Mouse (Mus musculus): ENCODE measurements around the gene Mgea5. TPM values are rescaled to one million over a fixed set of nuclear protein-coding genes. Genes with fewer than 3 reads are reported as not detected.

Mgea5 gene
- total and polyA plus RNA-seq, 3 experiments = 54.4 to 67.0 TPM; not detected in 1

GRCm38 (mm10) chr19:45751881-45752280, 31.8 kb downstream of the Mgea5 start:
- H3K27me3 ChIP-seq (ENCODE audit: control insufficient read depth in 1 of 2, insufficient read depth in 2 of 2, low read length in 2 of 2) = no peaks in the 10 kb centered on the region
- H3K9me3 ChIP-seq (replicated peaks; ENCODE audit: insufficient read depth, low read length) = no peaks in the 10 kb centered on the region
- H3K79me2 ChIP-seq (ENCODE audit: control insufficient read depth, insufficient read depth, low read length, poor library complexity) = peaks cover 17% of the 10 kb centered on the region
- TF ChIP-seq MYC (IDR thresholded peaks at IDR 0.05; ENCODE audit: low read depth, low read length) = no peak
- no peak for TF ChIP-seq BHLHE40 (IDR thresholded peaks at IDR 0.05; ENCODE audit: borderline replicate concordance, low read depth, low read length)
- no peak for TF ChIP-seq TAL1 (IDR thresholded peaks at IDR 0.05; ENCODE audit: low read length)
- no peak for TF ChIP-seq HCFC1 (IDR thresholded peaks at IDR 0.05; ENCODE audit: low read depth, low read length)
- no peak for TF ChIP-seq MEF2A (IDR thresholded peaks at IDR 0.05; ENCODE audit: extremely low read depth, insufficient replicate concordance, low read depth, low read length, poor library complexity, severe bottlenecking)
- no peak for TF ChIP-seq ELF1 (IDR thresholded peaks at IDR 0.05; ENCODE audit: low read depth, low read length)
- TF ChIP-seq TCF12 (IDR thresholded peaks at IDR 0.05; ENCODE audit: low read depth, low read length) = no peak
- TF ChIP-seq USF1 (IDR thresholded peaks at IDR 0.05; ENCODE audit: low read depth, low read length) = no peak
- no peak for TF ChIP-seq POLR2AphosphoS5 (IDR thresholded peaks at IDR 0.05; ENCODE audit: borderline replicate concordance, low read depth, low read length)
- no peak for TF ChIP-seq CHD1 (IDR thresholded peaks at IDR 0.05; ENCODE audit: low read depth, low read length)
- no peak for TF ChIP-seq POLR2A (IDR thresholded peaks at IDR 0.05; ENCODE audit: control insufficient read depth in 1 of 2, insufficient read depth in 1 of 2, low read depth in 1 of 2, low read length in 2 of 2, poor library complexity in 1 of 2)
- TF ChIP-seq ZNF384 (IDR thresholded peaks at IDR 0.05; ENCODE audit: low read depth, low read length) = no peak
- no peak for TF ChIP-seq SIN3A (IDR thresholded peaks at IDR 0.05; ENCODE audit: low read length)
- no peak for TF ChIP-seq CTCF (IDR thresholded peaks at IDR 0.05 in 2 of 3, conservative IDR thresholded peaks at IDR 0.05 in 1 of 3; ENCODE audit: control insufficient read depth in 1 of 3, insufficient read depth in 1 of 3, low read depth in 2 of 3, low read length in 3 of 3, poor library complexity in 1 of 3, severe bottlenecking in 1 of 3)
- no peak for TF ChIP-seq MAFK (IDR thresholded peaks at IDR 0.05; ENCODE audit: borderline replicate concordance, low read depth, low read length)
- no peak for TF ChIP-seq TBP (IDR thresholded peaks at IDR 0.05; ENCODE audit: low read depth, low read length)
- no peak for TF ChIP-seq KAT2A (conservative IDR thresholded peaks at IDR 0.05; ENCODE audit: low read depth, low read length)
- TF ChIP-seq NRF1 (IDR thresholded peaks at IDR 0.05; ENCODE audit: insufficient read depth, low read depth, low read length, poor library complexity, severe bottlenecking) = no peak
- no peak for TF ChIP-seq NELFE (IDR thresholded peaks at IDR 0.05; ENCODE audit: low read depth, low read length)
- TF ChIP-seq SMC3 (IDR thresholded peaks at IDR 0.05; ENCODE audit: low read depth, low read length) = no peak
- DNase-seq (ENCODE audit: low read depth, low spot score) = no peak
- H3K4me3 ChIP-seq (ENCODE audit: control insufficient read depth in 1 of 2, insufficient read depth in 1 of 2, low read depth in 2 of 2, low read length in 2 of 2) = no peak overlapping the region
- H3K9ac ChIP-seq (ENCODE audit: control insufficient read depth, low read depth, low read length, poor library complexity, severe bottlenecking) = no peak overlapping the region
- H3K4me1 ChIP-seq (ENCODE audit: control insufficient read depth in 1 of 2, insufficient read depth in 2 of 2, low read length in 2 of 2) = peaks cover 0 to 8% of the 10 kb centered on the region in 2 experiments; a peak in 2 of 4 replicates
- peaks cover 11 to 29% of the 10 kb centered on the region in 2 experiments for H3K36me3 ChIP-seq (ENCODE audit: control insufficient read depth in 1 of 2, insufficient read depth in 2 of 2, low read length in 2 of 2)
- no peak overlapping the region for H3K27ac ChIP-seq (ENCODE audit: control insufficient read depth, low read depth, low read length)

Measured in MEL (cell line).